Mouse (Mus musculus): ENCODE measurements around the gene Rpl38. TPM values are rescaled to one million over a fixed set of nuclear protein-coding genes. Genes with fewer than 3 reads are reported as not detected.

The Rpl38 gene
- total and polyA plus RNA-seq, 2 experiments from 2014 or later = 578 to 954 TPM

DNA sequence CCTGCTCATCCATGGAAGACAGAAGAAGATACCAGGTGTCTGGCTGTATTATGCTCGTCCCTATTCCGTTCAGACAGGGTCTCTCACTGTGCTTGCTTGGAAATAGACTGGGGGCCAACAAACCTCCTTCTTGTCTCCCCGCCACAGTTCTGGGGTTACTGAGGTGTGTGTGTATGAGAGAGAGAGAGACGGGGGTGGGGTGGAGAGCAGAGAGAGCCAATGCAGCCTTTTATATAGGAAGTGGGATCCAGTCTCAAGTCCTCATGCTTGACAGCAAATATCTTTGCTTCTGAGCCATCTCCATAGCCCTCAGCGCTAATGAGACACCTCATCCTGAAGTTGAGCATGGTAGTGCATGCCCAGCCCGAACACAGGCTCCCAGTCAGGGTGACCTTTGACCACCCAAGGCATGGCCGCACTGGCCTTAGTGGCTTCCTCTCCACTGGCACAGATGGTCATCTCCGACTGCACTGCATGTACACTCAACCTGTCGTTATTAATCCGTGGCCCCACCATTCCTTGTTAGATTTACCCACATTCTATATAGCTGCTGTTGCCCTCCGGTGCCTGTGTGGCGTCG lies 14.1 kb downstream of the Rpl38 start:
- H3K9me3 ChIP-seq (ENCODE audit: low read length) = no peaks in the 10 kb centered on the region
- H3K36me3 ChIP-seq (ENCODE audit: insufficient read depth, low read length) = no peaks in the 10 kb centered on the region
- ATAC-seq = no peak
- no peak for TF ChIP-seq CTCF (IDR thresholded peaks at IDR 0.05; ENCODE audit: low read depth)
- peaks cover 7% of the 10 kb centered on the region for H3K4me1 ChIP-seq (ENCODE audit: insufficient read depth, low read length)
- no peaks in the 10 kb centered on the region for H3K27me3 ChIP-seq (ENCODE audit: insufficient read depth, low read length)
- no peak overlapping the region for H3K27ac ChIP-seq
- no peak overlapping the region for H3K4me2 ChIP-seq (ENCODE audit: low read depth, low read length)
- no peak overlapping the region for H3K4me3 ChIP-seq (ENCODE audit: low read length)
- DNase-seq (ENCODE audit: low spot score) = no peak
- 87% methylated on average over 13 of the region's 13 CpGs for WGBS
- H3K9ac ChIP-seq (replicated peaks; ENCODE audit: low read length) = no peak overlapping the region

DNA sequence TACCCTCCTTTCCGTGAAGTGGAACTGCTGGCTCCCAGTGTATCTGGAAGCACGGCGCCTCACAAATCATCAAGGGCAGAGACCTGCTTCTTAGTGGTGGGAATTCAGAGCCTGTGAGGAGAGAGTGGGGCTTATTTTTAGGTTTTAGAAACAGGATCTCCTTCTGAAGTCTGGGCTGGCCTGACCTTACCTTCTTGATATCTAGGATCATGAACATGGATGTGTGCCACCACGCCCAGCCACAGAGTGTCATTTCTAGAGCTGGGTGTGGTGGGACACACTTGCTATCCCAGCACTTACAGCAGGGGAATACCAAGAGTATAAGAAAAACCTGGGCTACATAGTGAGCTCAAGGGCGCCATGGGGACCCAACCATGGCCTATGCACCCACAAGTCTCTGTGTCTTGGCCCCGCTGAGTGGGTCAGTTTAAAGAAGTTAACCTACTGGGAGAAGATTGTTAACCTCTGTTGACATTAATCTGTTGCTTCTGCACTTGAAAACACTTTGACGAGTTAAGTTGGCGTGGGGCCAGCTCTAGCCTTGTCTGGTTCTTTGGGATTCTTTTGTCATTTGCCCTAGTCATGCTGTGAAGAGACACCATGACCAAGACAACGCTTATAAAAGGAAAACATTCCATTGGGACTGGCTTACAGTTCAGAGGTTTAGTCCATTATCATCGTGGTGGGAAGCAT lies 14.9 kb downstream of the Rpl38 start:
- TF ChIP-seq CTCF (IDR thresholded peaks at IDR 0.05; ENCODE audit: low read depth) = no peak
- 71% methylated on average over 10 of the region's 10 CpGs for WGBS
- H3K36me3 ChIP-seq (ENCODE audit: insufficient read depth, low read length) = no peaks in the 10 kb centered on the region
- H3K4me1 ChIP-seq (ENCODE audit: insufficient read depth, low read length) = peaks cover 4% of the 10 kb centered on the region
- H3K27ac ChIP-seq = no peak overlapping the region
- H3K27me3 ChIP-seq (ENCODE audit: insufficient read depth, low read length) = no peaks in the 10 kb centered on the region
- H3K4me2 ChIP-seq (ENCODE audit: low read depth, low read length) = no peak overlapping the region
- H3K9me3 ChIP-seq (ENCODE audit: low read length) = no peaks in the 10 kb centered on the region
- no peak for DNase-seq (ENCODE audit: low spot score)
- no peak overlapping the region for H3K9ac ChIP-seq (replicated peaks; ENCODE audit: low read length)
- no peak for ATAC-seq
- H3K4me3 ChIP-seq (ENCODE audit: low read length) = no peak overlapping the region

DNA sequence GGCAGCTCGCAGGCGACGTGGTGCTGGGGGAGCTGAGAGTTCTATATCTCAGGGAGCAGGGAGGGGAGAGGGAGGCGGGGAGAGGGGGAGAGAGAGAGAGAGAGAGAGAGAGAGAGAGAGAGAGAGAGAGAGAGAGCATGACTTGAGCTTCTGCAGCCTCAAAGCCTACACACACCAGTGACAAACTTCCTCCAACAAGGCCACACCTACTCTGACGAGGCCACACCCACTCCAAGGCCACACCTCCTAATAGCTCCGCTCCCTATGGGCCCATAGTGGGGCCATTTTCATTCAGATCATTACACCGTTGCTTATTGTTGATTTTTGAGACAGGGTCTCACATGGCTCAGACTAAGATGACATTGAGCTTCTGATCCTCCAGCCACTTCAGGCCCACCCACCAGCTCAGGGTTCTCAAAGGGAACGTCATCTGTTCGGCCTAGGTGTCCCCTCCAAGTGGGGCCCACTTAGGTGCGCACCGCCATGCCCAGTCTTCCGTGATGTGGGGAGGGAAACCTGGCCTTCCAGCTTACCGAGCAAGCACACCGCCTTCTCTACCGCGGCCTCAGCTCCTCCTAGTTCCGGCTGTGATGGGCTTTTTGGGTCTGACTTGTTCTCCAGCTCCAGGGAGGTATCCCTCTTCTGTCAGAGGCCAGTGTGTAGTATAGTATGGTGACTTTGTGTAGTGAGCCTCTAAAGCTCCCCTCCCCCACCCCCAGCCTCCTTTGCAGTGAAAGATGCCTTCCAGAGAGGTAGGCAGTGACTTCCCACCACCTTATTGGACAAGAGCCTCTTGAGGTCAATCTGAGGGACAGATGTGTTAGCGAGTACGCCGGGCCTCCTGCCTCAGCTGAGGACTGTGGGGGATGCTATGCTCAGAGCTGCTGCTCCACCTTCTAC lies 15.6 kb downstream of the Rpl38 start:
- H3K27me3 ChIP-seq (ENCODE audit: insufficient read depth, low read length) = no peaks in the 10 kb centered on the region
- no peak overlapping the region for H3K27ac ChIP-seq
- H3K9me3 ChIP-seq (ENCODE audit: low read length) = no peaks in the 10 kb centered on the region
- H3K36me3 ChIP-seq (ENCODE audit: insufficient read depth, low read length) = no peaks in the 10 kb centered on the region
- TF ChIP-seq CTCF (IDR thresholded peaks at IDR 0.05; ENCODE audit: low read depth) = no peak
- 68% methylated on average over 20 of the region's 20 CpGs for WGBS
- H3K4me3 ChIP-seq (ENCODE audit: low read length) = no peak overlapping the region
- H3K4me1 ChIP-seq (ENCODE audit: insufficient read depth, low read length) = peaks cover 4% of the 10 kb centered on the region
- DNase-seq (ENCODE audit: low spot score) = no peak
- no peak overlapping the region for H3K4me2 ChIP-seq (ENCODE audit: low read depth, low read length)
- ATAC-seq = no peak
- H3K9ac ChIP-seq (replicated peaks; ENCODE audit: low read length) = no peak overlapping the region

DNA sequence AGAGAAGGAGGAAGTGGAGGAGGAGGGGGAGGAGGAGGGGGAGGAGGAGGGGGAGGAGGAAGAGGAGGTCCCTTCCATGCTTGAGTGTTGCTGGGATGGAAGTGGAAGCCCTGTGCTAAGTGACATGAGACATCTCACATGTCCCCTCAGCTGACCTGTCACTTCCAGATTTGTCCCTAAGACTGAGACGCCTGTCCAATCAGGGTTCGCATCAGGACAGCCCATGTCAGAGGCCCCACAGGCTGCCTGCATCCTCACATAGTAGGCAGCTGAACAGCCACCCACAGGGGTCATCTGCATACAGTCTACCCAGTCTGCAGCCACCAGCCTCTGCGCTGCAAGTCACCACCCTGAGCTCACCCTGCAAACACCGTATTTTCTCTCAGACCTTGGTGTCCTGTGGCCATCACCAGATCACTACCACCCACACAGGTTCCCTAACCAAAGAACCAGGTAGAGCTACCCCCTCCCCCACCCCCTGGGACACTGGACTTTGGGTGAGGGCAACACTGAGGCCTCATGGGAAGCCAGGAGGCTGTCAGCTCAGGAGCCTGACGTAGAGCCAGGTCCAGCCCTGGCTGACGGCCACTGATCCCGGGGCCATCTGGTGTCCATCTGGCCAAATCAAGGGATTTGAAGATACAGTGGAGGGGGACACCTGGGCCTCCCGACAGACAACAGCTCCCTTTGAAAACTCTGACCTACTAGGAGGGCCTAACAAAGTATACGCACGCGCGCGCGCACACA lies 16.5 kb downstream of the Rpl38 start:
- no peaks in the 10 kb centered on the region for H3K27me3 ChIP-seq (ENCODE audit: insufficient read depth, low read length)
- H3K36me3 ChIP-seq (ENCODE audit: insufficient read depth, low read length) = no peaks in the 10 kb centered on the region
- peak overlapping the region; percentile 59; the same call in 1 of the 2 replicates for H3K27ac ChIP-seq
- no peak for TF ChIP-seq CTCF (IDR thresholded peaks at IDR 0.05; ENCODE audit: low read depth)
- ATAC-seq (peak; percentile 65), DNase-seq (ENCODE audit: low spot score) (peak; percentile 79)
- no peak overlapping the region for H3K4me3 ChIP-seq (ENCODE audit: low read length)
- H3K4me2 ChIP-seq (ENCODE audit: low read depth, low read length) = no peak overlapping the region
- H3K4me1 ChIP-seq (ENCODE audit: insufficient read depth, low read length) = no peaks in the 10 kb centered on the region; the same call in none of the 2 replicates
- 54% methylated on average over 14 of the region's 14 CpGs for WGBS
- H3K9ac ChIP-seq (replicated peaks; ENCODE audit: low read length) = no peak overlapping the region
- H3K9me3 ChIP-seq (ENCODE audit: low read length) = no peaks in the 10 kb centered on the region

DNA sequence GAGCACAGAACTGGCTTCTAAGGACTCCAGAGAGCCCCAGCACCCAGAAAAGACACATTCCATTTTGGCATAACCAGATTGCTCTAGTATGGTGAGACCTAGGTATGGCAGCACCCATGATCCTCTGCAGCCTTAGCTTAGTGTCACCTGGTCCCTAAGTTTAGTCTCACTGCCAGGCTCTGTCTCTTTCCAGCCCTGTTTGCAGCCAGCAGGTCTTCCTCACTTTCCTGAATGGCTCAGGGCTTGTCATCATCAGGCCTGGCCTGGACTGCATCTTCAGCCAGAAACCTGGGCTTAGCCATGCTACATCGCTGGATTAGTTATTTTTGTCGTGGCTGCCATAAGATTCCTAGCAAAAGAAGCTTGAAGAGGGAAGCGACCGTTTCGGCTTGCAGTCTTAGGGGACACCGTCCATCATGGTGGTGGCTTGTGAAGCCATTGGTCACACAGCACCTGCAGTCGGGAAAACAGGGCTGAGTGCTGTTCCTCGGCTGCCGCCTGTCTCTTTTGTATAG lies 17.3 kb downstream of the Rpl38 start:
- peak overlapping the region; percentile 59 for H3K27ac ChIP-seq
- no peak for ATAC-seq
- no peaks in the 10 kb centered on the region for H3K9me3 ChIP-seq (ENCODE audit: low read length)
- DNase-seq (ENCODE audit: low spot score) = no peak
- no peaks in the 10 kb centered on the region; the same call in none of the 2 replicates for H3K4me1 ChIP-seq (ENCODE audit: insufficient read depth, low read length)
- H3K9ac ChIP-seq (replicated peaks; ENCODE audit: low read length) = no peak overlapping the region
- H3K4me2 ChIP-seq (ENCODE audit: low read depth, low read length) = no peak overlapping the region
- no peak for TF ChIP-seq CTCF (IDR thresholded peaks at IDR 0.05; ENCODE audit: low read depth)
- 64% methylated on average over 9 of the region's 9 CpGs for WGBS
- H3K4me3 ChIP-seq (ENCODE audit: low read length) = no peak overlapping the region
- H3K27me3 ChIP-seq (ENCODE audit: insufficient read depth, low read length) = no peaks in the 10 kb centered on the region
- no peaks in the 10 kb centered on the region for H3K36me3 ChIP-seq (ENCODE audit: insufficient read depth, low read length)

All from hindbrain, postnatal 0 days (tissue).